Mouse (Mus musculus): ENCODE measurements at regions not wholly inside any gene's neighbourhood (a gene's known extent, or its start where the extent isn't known, plus 50 kb on each side); places are given as distances from the start of the nearest gene placed in this dataset.
A peak's percentile ranks its signal among the peaks of the same experiment; 100 is the strongest.

- no peak overlapping the region for H3K4me3 ChIP-seq
- no peak for TF ChIP-seq USF1 (IDR thresholded peaks at IDR 0.05; ENCODE audit: low read depth)
- no peak for TF ChIP-seq CEBPB (IDR thresholded peaks at IDR 0.05; ENCODE audit: insufficient read depth, poor library complexity, severe bottlenecking)
- TF ChIP-seq TCF3 (IDR thresholded peaks at IDR 0.05; ENCODE audit: insufficient read length, low read depth): no peak
- no peak for TF ChIP-seq REST (IDR thresholded peaks at IDR 0.05; ENCODE audit: insufficient read depth, insufficient read length)
- TF ChIP-seq E2F4 (IDR thresholded peaks at IDR 0.05; ENCODE audit: insufficient read depth): no peak
- TF ChIP-seq MYOD1 (IDR thresholded peaks at IDR 0.05; ENCODE audit: control insufficient read depth in 1 of 3, insufficient read length in 2 of 3, low read depth in 2 of 3): no peak
- TF ChIP-seq TCF12 (IDR thresholded peaks at IDR 0.05; ENCODE audit: insufficient read depth, poor library complexity, severe bottlenecking): no peak
- no peak for TF ChIP-seq MYOG (IDR thresholded peaks at IDR 0.05; ENCODE audit: control insufficient read depth in 1 of 3, insufficient read depth in 1 of 3, insufficient read length in 2 of 3, low read depth in 2 of 3)
- no peak for TF ChIP-seq SRF (IDR thresholded peaks at IDR 0.05; ENCODE audit: control insufficient read depth, insufficient read length, low read depth)
- no peak for TF ChIP-seq MAX (IDR thresholded peaks at IDR 0.05; ENCODE audit: low read depth)
- no peak for TF ChIP-seq POLR2A (IDR thresholded peaks at IDR 0.05; ENCODE audit: insufficient read length, low read depth)
- TF ChIP-seq POLR2AphosphoS2 (IDR thresholded peaks at IDR 0.05; ENCODE audit: insufficient read length, low read depth): no peak
- no peak overlapping the region for H3ac ChIP-seq (ENCODE audit: control insufficient read depth, insufficient read length)
- H3K36me3 ChIP-seq (ENCODE audit: control insufficient read depth, insufficient read depth): no peaks in the 10 kb centered on the region
- no peaks in the 10 kb centered on the region for H3K79me2 ChIP-seq (ENCODE audit: control insufficient read depth, insufficient read depth)
- peaks cover 1% of the 10 kb centered on the region for H3K27me3 ChIP-seq (ENCODE audit: control insufficient read depth, insufficient read depth, insufficient read length)
- H3K4me2 ChIP-seq (ENCODE audit: low read depth): no peak overlapping the region
These were observed 301.9 kb upstream of the Hs6st1 start for GRCm38 (mm10) chr1:35766271-35766670.

GRCm38 (mm10) chr1:35772567-35772966 is 295.6 kb upstream of the Hs6st1 start:
- Histone ChIP-seq H3K4me3 (no peak overlapping the region), H3K36me3 (ENCODE audit: control insufficient read depth, insufficient read depth) (no peaks in the 10 kb centered on the region), H3K27me3 (ENCODE audit: control insufficient read depth, insufficient read depth, insufficient read length) (peaks cover 10% of the 10 kb centered on the region), H3K79me2 (ENCODE audit: control insufficient read depth, insufficient read depth) (no peaks in the 10 kb centered on the region), H3K4me2 (ENCODE audit: low read depth) (no peak overlapping the region), H3ac (ENCODE audit: control insufficient read depth, insufficient read length) (no peak overlapping the region)
- no peak for TF ChIP-seq USF1 (IDR thresholded peaks at IDR 0.05; ENCODE audit: low read depth)
- TF ChIP-seq TCF12 (IDR thresholded peaks at IDR 0.05; ENCODE audit: insufficient read depth, poor library complexity, severe bottlenecking): no peak
- TF ChIP-seq POLR2A (IDR thresholded peaks at IDR 0.05; ENCODE audit: insufficient read length, low read depth): no peak
- TF ChIP-seq SRF (IDR thresholded peaks at IDR 0.05; ENCODE audit: control insufficient read depth, insufficient read length, low read depth): no peak
- TF ChIP-seq MYOD1 (IDR thresholded peaks at IDR 0.05; ENCODE audit: control insufficient read depth in 1 of 3, insufficient read length in 2 of 3, low read depth in 2 of 3): no peak

GRCm38 (mm10) chr1:35774566-35774965 is 293.6 kb upstream of the Hs6st1 start:
- Histone ChIP-seq H3K36me3 (ENCODE audit: control insufficient read depth, insufficient read depth) (no peaks in the 10 kb centered on the region), H3K4me2 (ENCODE audit: low read depth) (no peak overlapping the region), H3ac (ENCODE audit: control insufficient read depth, insufficient read length) (no peak overlapping the region), H3K4me3 (no peak overlapping the region), H3K79me2 (ENCODE audit: control insufficient read depth, insufficient read depth) (no peaks in the 10 kb centered on the region), H3K27me3 (ENCODE audit: control insufficient read depth, insufficient read depth, insufficient read length) (peaks cover 10% of the 10 kb centered on the region)
- TF ChIP-seq E2F4 (IDR thresholded peaks at IDR 0.05; ENCODE audit: insufficient read depth) (no peak), CEBPB (IDR thresholded peaks at IDR 0.05; ENCODE audit: insufficient read depth, poor library complexity, severe bottlenecking) (no peak), MAX (IDR thresholded peaks at IDR 0.05; ENCODE audit: low read depth) (no peak), SRF (IDR thresholded peaks at IDR 0.05; ENCODE audit: control insufficient read depth, insufficient read length, low read depth) (no peak), MYOD1 (IDR thresholded peaks at IDR 0.05; ENCODE audit: control insufficient read depth in 1 of 3, insufficient read length in 2 of 3, low read depth in 2 of 3) (no peak), MYOG (IDR thresholded peaks at IDR 0.05; ENCODE audit: control insufficient read depth in 1 of 3, insufficient read depth in 1 of 3, insufficient read length in 2 of 3, low read depth in 2 of 3) (no peak), POLR2AphosphoS2 (IDR thresholded peaks at IDR 0.05; ENCODE audit: insufficient read length, low read depth) (no peak), TCF3 (IDR thresholded peaks at IDR 0.05; ENCODE audit: insufficient read length, low read depth) (no peak), REST (IDR thresholded peaks at IDR 0.05; ENCODE audit: insufficient read depth, insufficient read length) (no peak), POLR2A (IDR thresholded peaks at IDR 0.05; ENCODE audit: insufficient read length, low read depth) (no peak), TCF12 (IDR thresholded peaks at IDR 0.05; ENCODE audit: insufficient read depth, poor library complexity, severe bottlenecking) (no peak), USF1 (IDR thresholded peaks at IDR 0.05; ENCODE audit: low read depth) (no peak)

GRCm38 (mm10) chr1:35782668-35783067 is 285.5 kb upstream of the Hs6st1 start:
- TF ChIP-seq SRF (IDR thresholded peaks at IDR 0.05; ENCODE audit: control insufficient read depth, insufficient read length, low read depth): no peak
- no peak for TF ChIP-seq E2F4 (IDR thresholded peaks at IDR 0.05; ENCODE audit: insufficient read depth)
- no peak for TF ChIP-seq MAX (IDR thresholded peaks at IDR 0.05; ENCODE audit: low read depth)
- no peak for TF ChIP-seq MYOD1 (IDR thresholded peaks at IDR 0.05; ENCODE audit: control insufficient read depth in 1 of 3, insufficient read length in 2 of 3, low read depth in 2 of 3)
- no peak for TF ChIP-seq REST (IDR thresholded peaks at IDR 0.05; ENCODE audit: insufficient read depth, insufficient read length)
- no peak for TF ChIP-seq MYOG (IDR thresholded peaks at IDR 0.05; ENCODE audit: control insufficient read depth in 1 of 3, insufficient read depth in 1 of 3, insufficient read length in 2 of 3, low read depth in 2 of 3)
- TF ChIP-seq CEBPB (IDR thresholded peaks at IDR 0.05; ENCODE audit: insufficient read depth, poor library complexity, severe bottlenecking): no peak
- TF ChIP-seq TCF3 (IDR thresholded peaks at IDR 0.05; ENCODE audit: insufficient read length, low read depth): no peak
- TF ChIP-seq USF1 (IDR thresholded peaks at IDR 0.05; ENCODE audit: low read depth): no peak
- no peak for TF ChIP-seq TCF12 (IDR thresholded peaks at IDR 0.05; ENCODE audit: insufficient read depth, poor library complexity, severe bottlenecking)
- TF ChIP-seq POLR2AphosphoS2 (IDR thresholded peaks at IDR 0.05; ENCODE audit: insufficient read length, low read depth): no peak
- TF ChIP-seq POLR2A (IDR thresholded peaks at IDR 0.05; ENCODE audit: insufficient read length, low read depth): no peak
- no peak overlapping the region for H3ac ChIP-seq (ENCODE audit: control insufficient read depth, insufficient read length)
- no peaks in the 10 kb centered on the region for H3K79me2 ChIP-seq (ENCODE audit: control insufficient read depth, insufficient read depth)

GRCm38 (mm10) chr1:35783427-35783826 is 284.8 kb upstream of the Hs6st1 start:
- Histone ChIP-seq H3K36me3 (ENCODE audit: control insufficient read depth, insufficient read depth) (no peaks in the 10 kb centered on the region), H3K4me3 (no peak overlapping the region), H3K4me2 (ENCODE audit: low read depth) (no peak overlapping the region), H3K27me3 (ENCODE audit: control insufficient read depth, insufficient read depth, insufficient read length) (no peaks in the 10 kb centered on the region), H3K79me2 (ENCODE audit: control insufficient read depth, insufficient read depth) (no peaks in the 10 kb centered on the region), H3ac (ENCODE audit: control insufficient read depth, insufficient read length) (no peak overlapping the region)
- peak in 1 of 3 experiments; percentile 29 for TF ChIP-seq MYOG (IDR thresholded peaks at IDR 0.05; ENCODE audit: control insufficient read depth in 1 of 3, insufficient read depth in 1 of 3, insufficient read length in 2 of 3, low read depth in 2 of 3)
- no peak for TF ChIP-seq POLR2A (IDR thresholded peaks at IDR 0.05; ENCODE audit: insufficient read length, low read depth)
- TF ChIP-seq POLR2AphosphoS2 (IDR thresholded peaks at IDR 0.05; ENCODE audit: insufficient read length, low read depth): no peak
- TF ChIP-seq REST (IDR thresholded peaks at IDR 0.05; ENCODE audit: insufficient read depth, insufficient read length): no peak
- TF ChIP-seq MYOD1 (IDR thresholded peaks at IDR 0.05; ENCODE audit: control insufficient read depth in 1 of 3, insufficient read length in 2 of 3, low read depth in 2 of 3): peak in 1 of 3 experiments; percentile 28

More at GRCm38 (mm10) chr1:35782668-35783067, 285.5 kb upstream of the Hs6st1 start:
- Histone ChIP-seq H3K4me2 (ENCODE audit: low read depth) (no peak overlapping the region), H3K27me3 (ENCODE audit: control insufficient read depth, insufficient read depth, insufficient read length) (no peaks in the 10 kb centered on the region), H3K36me3 (ENCODE audit: control insufficient read depth, insufficient read depth) (no peaks in the 10 kb centered on the region), H3K4me3 (no peak overlapping the region)
